Mouse (Mus musculus) stomach, embryonic 15.5 days (tissue): ENCODE measurements around the gene Gm20517. TPM values are rescaled to one million over a fixed set of nuclear protein-coding genes. Genes with fewer than 3 reads are reported as not detected.
A peak's percentile ranks its signal among the peaks of the same experiment; 100 is the strongest.

Source experiments
- ATAC-seq: fragments of 200-750 bp; cut with Nextera tagmentation; 2 replicates; pipeline ENCODE4 v1.8.0; 2017; ENCODE audit warnings: low read depth, moderate number of reproducible peaks, moderate TSS enrichment; ENCODE audit not compliant: insufficient read depth, low FRiP score
- H3K27ac ChIP-seq: fragments of 300-500 bp; sonication (generic); 2 replicates; pipeline ENCODE4 v1.5.1; 2015; ENCODE audit warnings: mild to moderate bottlenecking, inconsistent platforms
- H3K27me3 ChIP-seq: fragments of 300-500 bp; sonication (generic); replicated peaks from 2 replicates; pipeline ENCODE4 v1.6.1; 2015; ENCODE audit warnings: inconsistent platforms
- H3K36me3 ChIP-seq: fragments of 300-500 bp; sonication (generic); 2 replicates; pipeline ENCODE4 v1.6.1; 2015; ENCODE audit warnings: inconsistent platforms
- H3K4me1 ChIP-seq: fragments of 300-500 bp; sonication (generic); 2 replicates; pipeline ENCODE4 v1.6.1; 2015; ENCODE audit warnings: inconsistent platforms
- H3K4me2 ChIP-seq: fragments of 300-500 bp; sonication (generic); 2 replicates; pipeline ENCODE4 v1.6.1; 2015; ENCODE audit warnings: mild to moderate bottlenecking, inconsistent platforms
- H3K4me3 ChIP-seq: fragments of 300-500 bp; sonication (generic); replicated peaks from 2 replicates; pipeline ENCODE4 v1.5.1; 2015; ENCODE audit warnings: inconsistent platforms
- H3K9ac ChIP-seq: fragments of 300-500 bp; sonication (generic); 2 replicates; pipeline ENCODE4 v1.6.1; 2015; ENCODE audit warnings: inconsistent platforms
- H3K9me3 ChIP-seq: fragments of 300-500 bp; sonication (generic); 2 replicates; pipeline ENCODE4 v1.6.1; 2016; ENCODE audit warnings: inconsistent platforms
- WGBS: fragments of 180-500 bp; shearing (Covaris S2); methylation state at CpG from one replicate; pipeline ENCODE4 v1.1.7; 2015; 5-methylcytosine and 5-hydroxymethylcytosine counted together
- polyA plus RNA-seq: library from polyadenylated mRNA; unstranded; fragments of >200 nt; fragmentation: Nextera tagmentation; extraction: Ambion mirVana; gene quantifications from 2 replicates; pipeline ENCODE4 v1.2.1, GENCODE M21; 2015

The Gm20517 gene
- polyA plus RNA-seq, result 1.0 and 1.5 TPM in 2 replicates

DNA sequence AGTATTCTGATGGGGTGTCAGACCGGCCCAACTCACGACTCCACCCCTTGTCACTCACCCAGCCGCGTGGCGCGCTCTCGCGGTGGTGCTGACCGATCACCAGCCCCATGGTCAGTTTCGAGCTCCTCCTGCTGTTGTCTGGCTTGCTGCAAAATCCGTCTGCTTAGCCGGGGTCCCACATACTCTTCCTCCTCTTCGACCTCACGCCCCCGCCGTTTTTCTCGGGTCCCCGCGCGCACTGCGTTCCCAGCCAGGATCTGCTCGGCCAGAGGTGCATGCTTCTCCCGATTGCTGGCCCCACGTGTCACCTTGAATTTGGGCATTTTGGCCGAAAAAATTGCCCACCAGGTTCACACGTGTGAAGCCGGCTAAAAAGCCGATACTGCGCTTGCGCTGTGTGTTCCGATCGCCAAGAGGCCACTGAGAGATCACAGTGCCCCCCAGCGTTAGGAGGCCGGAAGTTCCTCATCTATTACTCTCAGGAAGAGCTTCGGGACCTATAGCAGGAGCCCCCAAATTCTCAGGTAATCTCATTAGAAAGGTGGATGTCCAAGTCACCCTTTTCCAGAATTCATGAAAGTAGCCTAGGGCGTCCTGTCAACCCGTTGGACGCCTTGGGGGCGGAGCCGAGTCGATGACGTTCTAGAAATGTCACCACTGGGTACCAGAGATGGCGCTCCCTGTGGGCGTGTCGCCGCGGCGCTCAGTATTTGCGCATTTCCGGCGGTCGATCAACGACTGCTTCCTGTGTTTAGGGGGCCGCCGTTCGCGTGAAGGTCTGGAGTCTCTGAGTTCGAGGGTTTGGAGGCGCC is at the start of gene Gm20517, which contains the start of the genes Bysl and Med20:
Gene Gm20517, plus strand, starts transcription at position 741 of the 812 bp plus-strand sequence.
Gene Bysl, minus strand, starts transcription at position 644 of the 812 bp plus-strand sequence.
Gene Med20, plus strand, starts transcription at position 734 of the 812 bp plus-strand sequence.
- Histone ChIP-seq H3K36me3 (peaks cover 12% of the 10 kb centered on the region), H3K4me1 (peaks cover 21% of the 10 kb centered on the region), H3K27ac (peak within 1 kb of the TSS; percentile 81), H3K9ac (peak within 1 kb of the TSS; percentile 57), H3K4me3 (peak within 1 kb of the TSS; percentile 72), H3K9me3 (no peaks in the 10 kb centered on the region), H3K27me3 (no peaks in the 10 kb centered on the region), H3K4me2 (peak within 1 kb of the TSS; percentile 84)
- under 1% methylated on average over 59 of the region's 59 CpGs for WGBS
- ATAC-seq, result peak; percentile 94

DNA sequence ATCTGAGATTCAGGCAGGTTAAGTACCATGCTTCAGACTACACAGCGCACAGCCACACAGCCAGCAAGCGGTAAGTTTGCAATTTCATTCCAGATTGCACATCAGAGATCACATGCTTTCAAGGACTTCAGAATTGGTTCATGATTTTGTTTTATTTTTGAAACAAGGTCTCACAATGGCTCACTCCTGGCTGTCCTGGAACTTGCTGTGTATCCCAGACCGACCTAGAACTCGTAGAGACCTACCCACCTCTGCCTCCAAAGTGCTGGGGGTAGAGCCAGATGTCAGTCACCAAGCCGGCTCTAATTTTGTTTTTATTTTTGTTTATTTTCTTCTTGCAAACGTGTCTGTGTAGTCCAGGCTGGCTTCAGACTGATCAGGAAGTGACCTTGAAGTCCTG is 48.5 kb upstream of the Gm20517 start:
- Histone ChIP-seq H3K27me3 (no peaks in the 10 kb centered on the region), H3K36me3 (no peaks in the 10 kb centered on the region), H3K4me3 (no peak overlapping the region), H3K4me2 (no peak overlapping the region), H3K27ac (no peak overlapping the region), H3K4me1 (peaks cover 2% of the 10 kb centered on the region; the same call in 1 of the 2 replicates), H3K9ac (no peak overlapping the region), H3K9me3 (no peaks in the 10 kb centered on the region)
- WGBS, result 80% methylated on average over 6 of the region's 6 CpGs
- ATAC-seq, result no peak

DNA sequence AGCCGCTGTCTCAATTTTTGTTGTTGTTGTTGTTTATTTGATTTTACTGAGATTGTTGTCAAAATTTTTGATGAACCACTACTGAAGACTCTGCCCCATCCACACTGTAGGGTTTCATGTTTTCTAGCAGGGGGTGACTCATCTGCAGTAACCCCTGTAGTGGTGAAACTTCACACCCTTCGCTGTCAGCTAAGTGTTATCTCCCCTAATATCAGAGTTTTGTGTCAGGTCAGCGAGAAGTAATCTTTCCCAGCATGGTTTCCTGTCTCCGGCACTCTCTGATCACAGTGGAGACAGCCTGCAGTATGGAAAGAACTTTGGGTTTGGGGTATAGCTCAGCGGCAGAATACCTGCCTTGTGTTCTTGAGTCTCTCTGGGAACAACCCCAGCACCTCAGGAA is 46.8 kb upstream of the Gm20517 start:
- WGBS, result 74% methylated on average over 5 of the region's 5 CpGs
- Histone ChIP-seq H3K9ac (no peak overlapping the region), H3K27ac (no peak overlapping the region), H3K4me3 (no peak overlapping the region), H3K4me2 (no peak overlapping the region), H3K36me3 (no peaks in the 10 kb centered on the region), H3K4me1 (peaks cover 2% of the 10 kb centered on the region; the same call in 1 of the 2 replicates), H3K27me3 (no peaks in the 10 kb centered on the region), H3K9me3 (no peaks in the 10 kb centered on the region)
- ATAC-seq, result no peak

DNA sequence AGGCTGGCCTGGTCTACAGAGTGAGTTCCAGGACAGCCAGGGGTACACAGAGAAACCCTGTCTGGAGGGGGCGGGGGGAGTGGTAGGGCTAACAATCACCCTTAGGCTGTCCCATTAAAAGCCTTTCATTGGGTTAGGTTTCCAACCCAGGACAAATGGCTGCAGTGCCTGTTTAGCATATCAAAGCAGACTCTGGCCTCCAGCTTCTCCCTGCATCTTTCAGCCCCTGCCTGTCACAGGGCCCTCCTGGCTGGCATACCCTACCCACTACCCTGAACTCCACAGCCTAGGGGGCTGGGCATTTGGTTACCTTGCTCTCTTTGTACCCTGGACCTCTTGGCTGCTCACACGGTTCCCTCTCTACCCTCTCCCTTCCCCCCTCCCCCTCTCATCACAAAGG is 45.3 kb upstream of the Gm20517 start:
- 62% methylated on average over 2 of the region's 2 CpGs for WGBS

DNA sequence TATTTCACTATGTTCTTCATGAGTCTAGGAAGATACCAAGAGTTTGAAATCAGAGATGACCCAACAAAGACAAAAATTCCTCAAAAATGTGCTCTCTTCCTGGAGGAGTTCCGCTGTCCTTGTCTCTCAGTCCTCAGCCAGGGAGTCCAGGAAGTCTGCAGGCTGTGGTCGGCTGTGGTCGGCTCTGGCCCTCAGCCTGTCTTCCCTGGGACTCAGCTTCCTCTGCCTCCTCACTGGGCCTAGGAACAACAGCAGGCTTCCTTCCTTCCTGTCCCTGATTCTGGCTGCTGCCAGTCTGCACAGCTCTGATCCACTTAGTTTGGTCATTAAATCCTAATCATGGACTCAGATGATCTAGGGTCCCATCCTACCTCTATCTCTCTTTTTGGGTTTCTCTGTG is 44.1 kb upstream of the Gm20517 start:
- no peak overlapping the region for H3K9ac ChIP-seq
- no peaks in the 10 kb centered on the region for H3K27me3 ChIP-seq
- no peaks in the 10 kb centered on the region for H3K4me1 ChIP-seq
- peak overlapping the region; percentile 26; the same call in 1 of the 2 replicates for H3K27ac ChIP-seq
- no peak for ATAC-seq
- no peak overlapping the region for H3K4me2 ChIP-seq
- 68% methylated on average over 3 of the region's 3 CpGs for WGBS
- no peaks in the 10 kb centered on the region for H3K36me3 ChIP-seq
- no peak overlapping the region for H3K4me3 ChIP-seq
- H3K9me3 ChIP-seq, result no peaks in the 10 kb centered on the region

More for the DNA sequence above, 45.3 kb upstream of the Gm20517 start:
- Histone ChIP-seq H3K9me3 (no peaks in the 10 kb centered on the region), H3K36me3 (no peaks in the 10 kb centered on the region), H3K4me3 (no peak overlapping the region), H3K27ac (no peak overlapping the region), H3K27me3 (no peaks in the 10 kb centered on the region), H3K9ac (no peak overlapping the region), H3K4me2 (no peak overlapping the region), H3K4me1 (no peaks in the 10 kb centered on the region)
- no peak for ATAC-seq

DNA sequence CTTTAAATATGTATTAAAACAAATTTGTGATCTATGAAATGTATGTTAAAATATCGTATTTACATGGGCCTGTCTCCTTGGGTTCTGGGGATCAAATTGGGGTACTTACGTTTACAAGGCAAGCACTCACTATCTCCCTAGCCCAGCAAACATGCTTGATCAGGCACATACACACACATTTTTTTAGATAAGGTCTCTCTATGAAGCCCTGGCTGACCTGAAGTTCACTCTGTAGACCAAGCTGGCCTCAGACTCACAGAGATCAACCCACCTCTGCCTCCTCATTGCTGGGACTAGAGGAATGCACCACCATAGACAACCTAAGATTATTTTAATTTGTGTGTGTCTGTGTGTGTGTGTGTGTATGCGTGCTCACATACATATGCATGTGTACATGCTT is 43.0 kb upstream of the Gm20517 start:
- Histone ChIP-seq H3K36me3 (no peaks in the 10 kb centered on the region), H3K4me3 (no peak overlapping the region), H3K4me1 (no peaks in the 10 kb centered on the region), H3K27me3 (no peaks in the 10 kb centered on the region), H3K27ac (no peak overlapping the region), H3K4me2 (no peak overlapping the region), H3K9me3 (no peaks in the 10 kb centered on the region), H3K9ac (no peak overlapping the region)
- 88% methylated on average over 3 of the region's 3 CpGs for WGBS
- ATAC-seq, result peak; percentile 83; the same call in 1 of the 2 replicates

DNA sequence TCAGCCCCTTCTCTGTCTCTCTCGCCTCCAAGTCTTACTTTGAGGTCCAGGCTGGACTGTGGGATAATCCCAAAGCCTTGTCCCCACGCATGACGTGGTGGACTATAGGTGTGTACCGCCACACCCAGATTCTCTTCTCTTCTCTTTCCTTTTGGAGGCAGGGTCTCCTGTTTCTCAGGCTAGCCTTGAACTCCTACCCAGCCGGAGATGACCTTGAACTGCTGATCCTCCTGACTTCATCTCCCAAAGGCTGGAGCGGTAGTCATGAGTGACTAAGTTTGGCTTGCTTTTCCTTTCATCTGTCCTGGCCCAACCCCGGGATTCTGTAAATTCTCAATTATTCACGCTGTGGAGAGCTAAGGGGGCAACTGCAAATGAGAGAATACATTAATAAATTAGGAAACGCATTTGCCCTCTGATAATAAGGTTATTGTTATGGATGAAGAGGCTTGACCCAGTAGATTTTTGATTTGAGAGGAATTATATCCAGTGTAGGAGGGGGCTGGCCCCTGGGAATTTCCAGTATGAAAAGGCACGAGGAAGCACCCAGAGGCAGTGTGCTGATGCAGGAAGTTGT is 42.4 kb upstream of the Gm20517 start:
- Histone ChIP-seq H3K4me2 (no peak overlapping the region), H3K27me3 (no peaks in the 10 kb centered on the region), H3K9me3 (no peaks in the 10 kb centered on the region), H3K4me3 (no peak overlapping the region), H3K27ac (no peak overlapping the region), H3K9ac (no peak overlapping the region), H3K4me1 (no peaks in the 10 kb centered on the region), H3K36me3 (no peaks in the 10 kb centered on the region)
- 80% methylated on average over 10 of the region's 10 CpGs for WGBS
- ATAC-seq, result no peak

DNA sequence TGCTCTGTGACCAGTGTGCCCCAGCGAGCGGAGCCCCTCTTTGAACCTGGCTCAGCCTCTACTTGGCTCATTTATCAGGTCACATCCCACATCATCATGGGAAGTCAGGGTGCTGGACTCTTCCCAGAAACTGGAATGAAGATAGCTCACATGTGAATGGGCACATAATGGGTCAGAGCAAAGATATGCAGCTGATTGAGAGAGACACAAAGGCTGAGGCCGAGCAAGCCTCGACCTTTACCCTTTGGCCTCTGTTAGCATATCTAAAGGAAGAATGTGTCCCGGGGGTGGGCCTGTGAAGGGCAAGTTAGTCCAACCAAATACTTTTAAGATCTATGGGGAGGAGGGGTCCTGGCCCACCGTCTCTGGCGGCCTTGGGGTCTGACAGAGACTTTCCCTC is 39.8 kb upstream of the Gm20517 start:
- Histone ChIP-seq H3K4me3 (no peak overlapping the region), H3K9ac (no peak overlapping the region), H3K36me3 (no peaks in the 10 kb centered on the region), H3K9me3 (no peaks in the 10 kb centered on the region), H3K27me3 (no peaks in the 10 kb centered on the region), H3K27ac (no peak overlapping the region), H3K4me1 (no peaks in the 10 kb centered on the region), H3K4me2 (no peak overlapping the region)
- WGBS, result 49% methylated on average over 7 of the region's 7 CpGs
- no peak for ATAC-seq

DNA sequence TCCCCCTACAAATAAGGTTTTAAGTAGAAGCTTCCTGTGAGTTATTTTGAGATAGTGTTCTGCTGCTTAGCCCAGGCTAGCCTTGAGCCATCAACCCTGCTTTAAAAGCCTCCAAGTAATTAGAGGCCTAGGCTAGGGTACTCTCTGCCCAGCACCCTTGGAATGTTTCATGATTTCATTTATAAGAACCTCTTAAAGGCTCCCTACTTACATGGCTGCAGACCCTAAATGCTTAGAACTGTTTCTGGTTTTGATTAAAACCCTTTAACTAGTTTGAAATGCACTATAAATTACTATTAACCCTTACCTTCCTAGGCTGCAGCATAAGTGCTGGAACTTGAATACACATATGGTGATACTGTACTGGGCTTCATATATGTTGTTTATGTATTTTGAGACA is 39.0 kb upstream of the Gm20517 start:
- H3K27ac ChIP-seq, result no peak overlapping the region
- no peaks in the 10 kb centered on the region for H3K36me3 ChIP-seq
- H3K9ac ChIP-seq, result no peak overlapping the region
- H3K4me1 ChIP-seq, result no peaks in the 10 kb centered on the region
- H3K9me3 ChIP-seq, result no peaks in the 10 kb centered on the region
- ATAC-seq, result no peak
- H3K4me3 ChIP-seq, result no peak overlapping the region
- H3K27me3 ChIP-seq, result no peaks in the 10 kb centered on the region
- H3K4me2 ChIP-seq, result no peak overlapping the region

DNA sequence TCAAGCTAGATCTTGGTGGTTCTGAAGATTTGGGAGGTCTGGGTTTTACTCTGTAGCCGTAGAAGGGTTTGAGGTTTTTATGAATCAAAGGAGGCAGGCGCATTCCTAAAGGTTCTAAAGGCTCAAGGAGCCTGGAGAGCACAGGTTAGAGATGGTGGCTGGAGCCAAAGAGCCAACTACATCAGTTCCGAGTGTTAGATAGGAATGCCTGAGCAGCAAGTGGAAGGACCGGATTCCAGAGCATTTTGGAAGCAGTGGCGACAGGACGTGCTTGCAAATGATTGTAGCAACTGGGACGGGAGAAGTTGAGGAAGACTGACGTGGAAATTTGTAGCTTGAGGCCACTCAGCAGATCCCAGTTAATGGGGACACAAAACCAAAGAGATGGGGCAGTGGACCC is 37.4 kb upstream of the Gm20517 start:
- Histone ChIP-seq H3K27me3 (no peaks in the 10 kb centered on the region), H3K9me3 (no peaks in the 10 kb centered on the region), H3K36me3 (no peaks in the 10 kb centered on the region), H3K27ac (no peak overlapping the region), H3K4me1 (no peaks in the 10 kb centered on the region), H3K4me2 (no peak overlapping the region), H3K4me3 (no peak overlapping the region), H3K9ac (no peak overlapping the region)
- no peak for ATAC-seq
- 69% methylated on average over 8 of the region's 8 CpGs for WGBS

DNA sequence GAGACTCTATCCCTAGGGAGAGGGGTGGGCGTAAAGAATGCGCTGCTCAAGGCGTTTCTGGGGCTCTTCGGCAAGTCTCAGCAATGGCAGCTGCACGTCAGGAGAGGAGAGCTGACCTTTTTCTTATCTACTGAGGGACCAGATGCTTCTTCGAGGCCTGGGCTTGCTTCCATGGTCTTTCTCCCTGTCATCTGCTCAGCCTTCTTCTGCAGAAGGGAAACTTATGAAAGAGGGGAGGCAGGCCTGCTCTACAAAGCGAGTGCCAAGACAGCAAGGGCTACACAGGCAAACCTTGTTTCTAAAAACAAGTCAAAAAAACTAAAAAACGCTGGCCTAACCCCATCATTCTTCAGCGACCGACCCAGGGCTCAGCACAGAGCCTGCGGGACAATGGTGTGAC is 36.6 kb upstream of the Gm20517 start:
- Histone ChIP-seq H3K27ac (no peak overlapping the region), H3K27me3 (no peaks in the 10 kb centered on the region), H3K4me2 (no peak overlapping the region), H3K4me3 (no peak overlapping the region), H3K9me3 (no peaks in the 10 kb centered on the region), H3K4me1 (no peaks in the 10 kb centered on the region), H3K36me3 (no peaks in the 10 kb centered on the region), H3K9ac (no peak overlapping the region)
- no peak for ATAC-seq
- 66% methylated on average over 11 of the region's 11 CpGs for WGBS

DNA sequence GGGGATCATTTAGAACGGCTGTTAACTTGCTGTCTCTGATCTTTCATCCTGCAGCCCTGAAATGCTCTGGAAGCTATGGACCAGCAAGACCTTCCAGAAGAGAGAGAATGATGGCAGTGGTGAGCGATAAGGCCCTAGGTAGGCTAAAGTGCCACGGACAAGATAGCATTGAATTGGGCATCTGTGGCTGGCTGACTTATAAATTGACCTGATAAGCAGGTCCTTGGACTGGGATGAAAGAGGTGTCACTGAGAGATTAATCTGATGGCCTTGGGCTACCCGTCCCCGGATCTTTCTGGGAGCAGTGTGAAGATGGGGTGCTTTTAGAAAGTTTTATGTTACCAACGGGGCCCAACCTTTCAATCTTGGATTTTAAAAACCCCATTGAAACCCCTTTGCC is 32.7 kb upstream of the Gm20517 start:
- no peaks in the 10 kb centered on the region for H3K27me3 ChIP-seq
- WGBS, result 73% methylated on average over 6 of the region's 6 CpGs

More for the DNA sequence above, 32.7 kb upstream of the Gm20517 start:
- Histone ChIP-seq H3K4me3 (no peak overlapping the region), H3K4me1 (no peaks in the 10 kb centered on the region), H3K27ac (no peak overlapping the region), H3K9ac (no peak overlapping the region), H3K4me2 (no peak overlapping the region), H3K9me3 (no peaks in the 10 kb centered on the region), H3K36me3 (no peaks in the 10 kb centered on the region)
- ATAC-seq, result peak; percentile 75
